Mouse (Mus musculus): ENCODE results near the gene Nup88. TPM values are rescaled to one million over a fixed set of nuclear protein-coding genes. Genes with fewer than 3 reads are reported as not detected.
"Not testable (repeated sequence)": the region's sequence is repeated elsewhere in the genome, so short reads cannot be mapped to it uniquely, and the experiment has no call there.

The Nup88 gene
- total RNA-seq, 2 experiments from 2014 or later, result 60.7 to 69.2 TPM

GRCm38 (mm10) chr11:70970560-70971540, 1.1 kb upstream of the Nup88 start:
- no peak for DNase-seq (ENCODE audit: low spot score in 2 of 2)

GRCm38 (mm10) chr11:70969271-70969794, 440 bp downstream of the Nup88 start:
- no peak for DNase-seq (ENCODE audit: low spot score in 2 of 2)

- DNase-seq (ENCODE audit: low spot score in 2 of 2), result no peak
Measured at GRCm38 (mm10) chr11:70964222-70964907, 5.4 kb downstream of the Nup88 start.

- no peak for DNase-seq (ENCODE audit: low spot score in 2 of 2)
Measured at GRCm38 (mm10) chr11:70960786-70961554, 8.8 kb downstream of the Nup88 start.

- DNase-seq (ENCODE audit: low spot score in 2 of 2), result no peak
Measured at GRCm38 (mm10) chr11:70954711-70955110, 15.1 kb downstream of the Nup88 start.

- no peak for DNase-seq (ENCODE audit: low spot score in 2 of 2)
Measured at GRCm38 (mm10) chr11:70944935-70945817, 24.6 kb downstream of the Nup88 start.

- no peak for DNase-seq (ENCODE audit: low spot score in 2 of 2)
Measured at GRCm38 (mm10) chr11:70943651-70944050, 26.1 kb downstream of the Nup88 start.

- no peak for DNase-seq (ENCODE audit: low spot score in 2 of 2)
Measured at GRCm38 (mm10) chr11:70942596-70942995, 27.2 kb downstream of the Nup88 start.

- no peak for DNase-seq (ENCODE audit: low spot score in 2 of 2)
Measured at GRCm38 (mm10) chr11:70935316-70935715, 34.5 kb downstream of the Nup88 start.

- no peak for DNase-seq (ENCODE audit: low spot score in 2 of 2)
Measured at GRCm38 (mm10) chr11:70931461-70931860, 38.3 kb downstream of the Nup88 start.

GRCm38 (mm10) chr11:70919524-70919923, 50.2 kb downstream of the Nup88 start:
- no peak for DNase-seq (ENCODE audit: low spot score in 2 of 2)

GRCm38 (mm10) chr11:70917896-70918295, 51.9 kb downstream of the Nup88 start:
- peak in 1 of 2 experiments; percentile 15 for DNase-seq (ENCODE audit: low spot score in 2 of 2)

GRCm38 (mm10) chr11:70911920-70912319, 57.9 kb downstream of the Nup88 start:
- no peak for DNase-seq (ENCODE audit: low spot score in 2 of 2)

- no peak for DNase-seq (ENCODE audit: low spot score in 2 of 2)
Measured at GRCm38 (mm10) chr11:70911323-70911722, 58.5 kb downstream of the Nup88 start.

- DNase-seq (ENCODE audit: low spot score in 2 of 2), result no peak
Measured at GRCm38 (mm10) chr11:70906681-70907080, 63.1 kb downstream of the Nup88 start.

GRCm38 (mm10) chr11:70898182-70898581, 71.6 kb downstream of the Nup88 start:
- DNase-seq (ENCODE audit: low spot score in 2 of 2), result not testable (repeated sequence)

- DNase-seq (ENCODE audit: low spot score in 2 of 2), result no peak
Measured at GRCm38 (mm10) chr11:70897680-70898079, 72.1 kb downstream of the Nup88 start.
